Mouse (Mus musculus): ENCODE results near the gene Kansl1l. TPM values are rescaled to one million over a fixed set of nuclear protein-coding genes. Genes with fewer than 3 reads are reported as not detected.

Gene Kansl1l
- total RNA-seq (2017): 85.6 and 102 TPM in 2 replicates

DNA sequence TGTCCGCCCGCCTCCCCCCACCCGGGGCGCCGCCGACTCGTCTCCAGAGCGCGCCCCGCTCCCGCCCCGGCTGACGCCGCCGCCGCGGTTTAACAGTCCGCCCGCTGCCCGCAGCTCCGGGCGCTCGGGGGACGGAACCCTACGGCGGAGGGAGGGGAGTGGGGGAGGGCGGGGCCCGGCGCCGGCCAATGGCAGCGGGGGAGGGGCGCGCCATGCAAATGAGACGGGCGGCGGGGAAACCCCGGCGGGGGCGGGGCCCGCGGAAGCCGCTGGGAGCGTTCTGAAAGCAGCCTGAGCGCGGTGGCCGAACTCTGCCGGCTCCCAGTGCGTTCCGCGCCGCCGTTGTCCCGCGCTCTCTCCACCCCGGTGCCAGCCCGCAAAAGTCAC, at the start of gene Kansl1l:
Kansl1l (minus strand) TSS at position 110 of the 387 bp plus-strand sequence.
- peak; percentile 4 to 37; a peak in 3 of 4 replicates for ATAC-seq (replicated peaks in 1 of 2; ENCODE audit: insufficient read depth in 1 of 2, low FRiP score in 2 of 2, low TSS enrichment in 1 of 2, low read depth in 1 of 2, poor library complexity in 2 of 2, severe bottlenecking in 2 of 2)

GRCm38 (mm10) chr1:66865633-66866032, 48.3 kb upstream of the Kansl1l start:
- no peak for ATAC-seq (replicated peaks in 1 of 2; ENCODE audit: insufficient read depth in 1 of 2, low FRiP score in 2 of 2, low TSS enrichment in 1 of 2, low read depth in 1 of 2, poor library complexity in 2 of 2, severe bottlenecking in 2 of 2)

DNA sequence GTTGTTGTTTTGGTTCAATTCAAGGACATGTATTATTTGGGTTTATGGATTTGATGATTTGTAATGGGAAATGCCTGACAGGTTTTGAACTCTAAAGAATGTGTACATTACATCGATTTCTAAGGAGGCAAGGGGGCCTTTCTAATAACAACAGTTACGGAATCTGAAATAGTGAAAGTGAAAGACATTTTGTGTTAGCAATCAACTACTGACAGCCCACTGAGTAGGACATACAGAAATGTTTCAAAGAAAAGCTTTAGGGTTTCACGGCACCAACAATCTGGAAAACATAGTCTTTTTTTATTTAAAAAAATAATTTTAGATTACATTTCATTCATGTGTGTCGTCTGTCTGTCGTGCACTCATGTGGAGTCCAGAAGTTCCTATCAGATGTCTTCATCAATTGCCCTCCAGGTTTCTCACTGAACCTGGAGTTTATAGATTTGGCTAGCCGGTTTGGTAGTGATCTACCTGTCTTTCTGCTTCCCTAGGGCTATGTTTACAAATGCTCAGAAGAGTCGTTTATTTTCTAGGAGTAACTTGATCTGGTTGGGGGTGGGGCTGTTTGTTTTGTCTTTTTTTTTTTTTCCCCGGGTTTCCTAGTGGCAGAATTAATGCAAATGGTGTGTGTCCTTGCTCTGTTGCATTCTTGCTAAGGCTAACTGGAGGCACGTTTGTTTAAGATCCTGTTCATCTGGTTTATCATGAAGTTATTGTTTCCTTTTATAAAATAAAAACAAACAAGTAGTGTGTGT, 46.6 kb upstream of the Kansl1l start:
- ATAC-seq (replicated peaks in 1 of 2; ENCODE audit: insufficient read depth in 1 of 2, low FRiP score in 2 of 2, low TSS enrichment in 1 of 2, low read depth in 1 of 2, poor library complexity in 2 of 2, severe bottlenecking in 2 of 2): no peak

GRCm38 (mm10) chr1:66862712-66863511, 45.5 kb upstream of the Kansl1l start, which contains the start of gene Acadl:
TSS of gene Acadl (minus strand) at chr1:66863277.
- ATAC-seq (replicated peaks in 1 of 2; ENCODE audit: insufficient read depth in 1 of 2, low FRiP score in 2 of 2, low TSS enrichment in 1 of 2, low read depth in 1 of 2, poor library complexity in 2 of 2, severe bottlenecking in 2 of 2): peak; percentile 70 to 81

GRCm38 (mm10) chr1:66861764-66862672, 44.7 kb upstream of the Kansl1l start:
- 0 out of 4 replicates have a peak, but pooled peaks of 1 of the 2 experiments have one; percentile 13 for ATAC-seq (replicated peaks in 1 of 2; ENCODE audit: insufficient read depth in 1 of 2, low FRiP score in 2 of 2, low TSS enrichment in 1 of 2, low read depth in 1 of 2, poor library complexity in 2 of 2, severe bottlenecking in 2 of 2)

DNA sequence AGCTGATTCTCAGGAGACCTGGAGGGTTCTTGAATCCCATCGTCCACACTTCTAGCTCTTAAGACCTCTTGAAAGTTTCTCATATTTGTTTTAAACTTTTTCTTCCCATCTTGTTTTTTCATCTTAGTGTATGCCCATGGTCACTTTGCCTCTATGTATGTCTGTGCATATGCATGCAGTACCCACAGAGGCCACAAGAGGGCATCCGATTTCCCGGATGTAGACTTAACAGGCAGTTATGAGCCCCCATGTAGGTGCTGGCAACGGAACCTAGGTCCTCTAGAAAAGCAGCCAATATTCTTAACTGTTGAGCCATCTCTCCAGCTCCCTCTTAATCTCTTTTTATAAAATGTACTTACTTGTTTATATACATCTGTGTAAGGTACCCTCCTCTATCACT, 30.1 kb upstream of the Kansl1l start:
- no peak for ATAC-seq (replicated peaks in 1 of 2; ENCODE audit: insufficient read depth in 1 of 2, low FRiP score in 2 of 2, low TSS enrichment in 1 of 2, low read depth in 1 of 2, poor library complexity in 2 of 2, severe bottlenecking in 2 of 2)

GRCm38 (mm10) chr1:66845690-66846318, 28.4 kb upstream of the Kansl1l start:
- ATAC-seq (replicated peaks in 1 of 2; ENCODE audit: insufficient read depth in 1 of 2, low FRiP score in 2 of 2, low TSS enrichment in 1 of 2, low read depth in 1 of 2, poor library complexity in 2 of 2, severe bottlenecking in 2 of 2): no peak; a peak in 1 of 4 replicates

GRCm38 (mm10) chr1:66841938-66842337, 24.6 kb upstream of the Kansl1l start:
- ATAC-seq (replicated peaks in 1 of 2; ENCODE audit: insufficient read depth in 1 of 2, low FRiP score in 2 of 2, low TSS enrichment in 1 of 2, low read depth in 1 of 2, poor library complexity in 2 of 2, severe bottlenecking in 2 of 2): peak in 1 of 2 experiments; percentile 59; a peak in 1 of 4 replicates

DNA sequence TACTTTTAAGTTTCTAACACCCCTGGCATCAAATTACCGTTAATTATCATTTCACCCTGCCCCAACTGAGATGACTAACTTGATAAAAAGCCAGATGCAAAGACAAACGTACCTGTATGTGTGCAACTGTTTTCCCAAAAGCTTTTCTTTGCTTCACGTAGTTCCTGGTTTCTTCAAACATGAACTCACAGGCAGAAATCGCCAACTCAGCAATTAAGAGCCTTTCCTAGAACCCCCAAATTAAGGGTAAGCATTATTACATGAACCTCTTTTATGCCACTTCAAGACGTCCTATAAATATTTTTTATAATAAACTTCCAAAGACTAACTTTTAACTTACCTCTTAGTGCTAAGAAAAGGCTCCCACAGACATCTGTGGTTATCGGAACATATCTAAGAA, 24.1 kb upstream of the Kansl1l start:
- no peak for ATAC-seq (replicated peaks in 1 of 2; ENCODE audit: insufficient read depth in 1 of 2, low FRiP score in 2 of 2, low TSS enrichment in 1 of 2, low read depth in 1 of 2, poor library complexity in 2 of 2, severe bottlenecking in 2 of 2)

DNA sequence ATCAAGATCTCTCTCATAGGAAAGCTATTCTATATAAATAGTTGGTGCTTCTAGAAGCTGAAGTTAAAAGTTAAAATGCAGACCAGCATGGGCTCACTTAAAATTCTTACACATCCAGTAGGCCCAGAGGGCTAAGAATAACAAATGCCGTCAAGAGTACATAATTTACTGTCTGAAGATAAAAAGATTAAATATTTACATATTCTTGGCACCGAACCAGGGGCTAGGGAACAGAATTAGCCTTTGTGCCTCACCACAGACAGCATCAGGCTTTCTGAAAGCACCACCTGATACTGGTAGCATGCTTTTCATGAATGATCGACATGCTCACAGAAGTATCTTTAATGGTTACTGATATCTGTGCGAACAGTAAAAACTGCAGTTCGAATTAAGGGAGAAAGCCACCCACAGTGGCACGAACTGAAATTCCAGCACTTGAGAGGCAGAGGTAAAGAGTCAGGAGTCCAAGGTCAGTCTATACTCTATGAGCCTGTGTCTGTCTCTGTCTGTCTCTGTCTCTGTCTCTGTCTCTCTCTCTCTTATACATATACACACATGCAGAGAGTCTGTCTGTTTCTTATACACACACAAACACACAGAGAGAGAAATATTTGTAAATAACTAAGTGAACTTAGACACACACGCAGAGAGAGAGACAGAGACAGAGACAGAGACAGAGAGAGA, 22.5 kb upstream of the Kansl1l start:
- no peak for ATAC-seq (replicated peaks in 1 of 2; ENCODE audit: insufficient read depth in 1 of 2, low FRiP score in 2 of 2, low TSS enrichment in 1 of 2, low read depth in 1 of 2, poor library complexity in 2 of 2, severe bottlenecking in 2 of 2)

DNA sequence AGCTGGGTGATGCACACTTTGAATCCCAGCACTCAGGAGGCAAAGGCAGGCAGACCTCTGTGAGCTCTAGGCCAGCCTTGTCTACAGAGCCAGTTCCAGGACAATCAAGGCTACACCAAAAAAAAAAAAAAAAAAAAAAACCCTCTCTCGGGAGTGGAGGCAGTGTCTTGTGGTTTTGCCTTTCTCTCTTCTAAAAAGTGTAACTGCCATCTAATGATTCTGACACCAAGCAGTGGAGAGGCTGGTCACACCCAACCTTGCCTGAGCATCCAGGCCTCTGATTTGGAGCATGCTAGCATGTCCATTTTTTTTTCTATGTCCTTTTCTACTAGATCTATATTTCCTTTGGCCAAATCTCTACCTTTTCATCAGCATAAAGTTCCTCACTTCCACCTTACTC, 21.8 kb upstream of the Kansl1l start:
- no peak for ATAC-seq (replicated peaks in 1 of 2; ENCODE audit: insufficient read depth in 1 of 2, low FRiP score in 2 of 2, low TSS enrichment in 1 of 2, low read depth in 1 of 2, poor library complexity in 2 of 2, severe bottlenecking in 2 of 2)

DNA sequence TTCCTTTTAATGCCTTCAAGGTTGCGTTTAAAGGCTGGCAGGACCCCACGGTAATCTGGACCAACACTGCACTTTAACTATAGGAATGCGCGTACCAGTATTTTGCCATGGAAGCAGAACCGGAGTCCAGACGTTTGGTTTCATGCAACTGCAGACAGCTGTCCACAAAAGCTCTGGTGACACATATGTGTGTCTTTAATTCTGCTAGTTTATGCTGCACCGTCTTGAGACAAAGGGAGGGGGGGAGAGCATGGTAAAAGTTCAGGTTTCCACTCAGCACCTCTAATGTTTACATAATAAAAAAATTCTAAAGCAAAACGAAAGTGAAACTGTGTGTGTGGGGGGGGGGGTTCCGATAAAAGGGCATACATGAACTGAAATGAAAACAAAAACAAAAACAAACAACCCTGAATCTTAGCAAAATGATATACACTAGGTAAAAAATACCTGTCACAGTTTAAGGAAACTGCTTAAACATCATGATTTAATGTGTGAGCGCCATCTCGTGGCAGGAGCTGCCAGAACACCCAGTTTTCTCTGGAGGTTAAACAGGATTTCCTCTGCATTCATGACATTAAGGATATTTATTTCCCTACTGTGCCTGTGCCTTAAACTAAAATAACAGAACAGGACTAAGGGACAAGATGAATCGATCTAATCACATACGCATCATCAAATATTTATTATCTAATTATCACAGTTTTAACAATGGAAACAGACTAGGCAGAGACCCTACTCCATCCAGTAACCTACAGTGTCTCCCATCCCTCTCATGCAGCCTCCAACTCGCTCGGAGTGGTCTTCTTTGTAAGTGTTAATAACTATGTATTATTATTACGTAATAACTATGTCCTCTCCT, 21.1 kb upstream of the Kansl1l start:
- ATAC-seq (replicated peaks in 1 of 2; ENCODE audit: insufficient read depth in 1 of 2, low FRiP score in 2 of 2, low TSS enrichment in 1 of 2, low read depth in 1 of 2, poor library complexity in 2 of 2, severe bottlenecking in 2 of 2): peak; percentile 62 to 72; a peak in 3 of 4 replicates

- no peak for ATAC-seq (replicated peaks in 1 of 2; ENCODE audit: insufficient read depth in 1 of 2, low FRiP score in 2 of 2, low TSS enrichment in 1 of 2, low read depth in 1 of 2, poor library complexity in 2 of 2, severe bottlenecking in 2 of 2)
These were observed 19.8 kb upstream of the Kansl1l start for GRCm38 (mm10) chr1:66837207-66837606.

GRCm38 (mm10) chr1:66832636-66833165, 15.3 kb upstream of the Kansl1l start:
- no peak for ATAC-seq (replicated peaks in 1 of 2; ENCODE audit: insufficient read depth in 1 of 2, low FRiP score in 2 of 2, low TSS enrichment in 1 of 2, low read depth in 1 of 2, poor library complexity in 2 of 2, severe bottlenecking in 2 of 2)

DNA sequence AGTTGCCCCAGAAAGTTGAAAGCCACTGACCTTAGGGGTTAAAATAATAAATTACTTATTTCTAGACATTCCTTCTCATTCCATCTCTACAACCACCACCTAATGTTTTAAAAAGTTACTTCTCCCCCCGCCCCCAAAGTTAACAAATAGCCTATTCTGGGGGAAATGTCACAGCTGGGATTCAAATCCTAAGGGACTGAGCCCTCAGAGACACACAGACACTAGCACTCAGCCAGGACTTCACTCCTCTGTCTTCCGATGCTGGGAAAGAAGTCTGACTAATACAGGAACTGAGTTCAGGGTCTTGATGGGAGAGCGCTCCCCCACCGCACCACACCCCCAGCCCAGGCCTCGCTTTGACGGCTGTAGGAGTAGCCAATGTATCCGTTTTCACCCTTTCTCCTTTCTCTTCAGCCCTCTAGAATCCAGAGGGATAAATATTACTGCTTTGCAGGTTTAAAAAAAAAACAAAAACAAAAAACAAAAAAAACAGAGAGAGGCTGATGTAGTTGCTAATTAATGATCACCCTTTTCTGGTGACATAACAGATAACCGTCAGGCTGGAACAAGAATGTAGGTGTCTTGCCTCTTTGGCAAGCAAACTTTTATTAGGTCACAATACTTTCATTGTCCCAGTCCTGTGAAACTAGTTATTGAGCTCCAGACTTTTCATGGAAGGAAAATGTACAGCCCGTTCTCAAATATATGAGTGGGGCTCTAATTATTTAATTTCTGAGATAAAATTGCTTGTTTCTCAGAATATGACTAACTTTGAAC, 14.7 kb upstream of the Kansl1l start:
- ATAC-seq (replicated peaks in 1 of 2; ENCODE audit: insufficient read depth in 1 of 2, low FRiP score in 2 of 2, low TSS enrichment in 1 of 2, low read depth in 1 of 2, poor library complexity in 2 of 2, severe bottlenecking in 2 of 2): no peak

Data from hematopoietic stem cell, adult 5-6 weeks (primary cell).